Mouse (Mus musculus) thymus, postnatal 4 days (tissue): ENCODE measurements around the gene Slc22a12.
A peak's percentile ranks its signal among the peaks of the same experiment; 100 is the strongest.

Experiments
- DNase-seq: peaks from one replicate; pipeline ENCODE4 v3.0.0; 2021

Gene Slc22a12

DNA sequence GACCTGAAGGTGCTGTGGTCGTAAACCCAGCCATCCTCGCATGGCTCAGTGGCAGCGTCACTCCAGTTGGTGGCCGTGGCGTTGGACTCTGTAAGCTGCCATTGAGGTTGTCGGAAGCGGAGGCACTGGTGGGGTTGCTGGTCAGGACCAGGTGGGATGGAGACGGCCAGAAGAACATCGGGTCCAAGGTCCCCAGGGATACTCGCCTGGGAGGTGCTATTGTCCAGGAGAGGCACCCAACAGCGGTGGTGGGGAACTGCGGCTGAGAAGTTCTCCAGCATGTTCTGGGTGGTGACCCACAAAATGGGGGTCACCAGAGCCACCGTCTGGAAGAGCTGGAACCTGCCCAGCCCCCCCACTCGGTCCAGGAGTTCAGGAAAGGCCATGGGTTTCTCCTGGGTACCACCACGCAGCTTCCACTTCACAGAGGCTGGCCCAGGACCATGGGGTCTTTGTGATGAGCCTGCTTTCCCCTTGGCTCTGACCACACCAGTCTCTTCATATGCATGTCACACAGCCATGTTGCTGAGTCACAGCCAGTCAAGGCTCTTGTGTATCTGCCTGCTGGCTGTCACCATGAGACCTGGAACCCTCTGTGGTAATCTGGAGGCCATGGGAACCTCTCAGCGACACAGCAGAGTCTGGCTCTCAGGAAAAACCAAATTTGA, at the start of gene Slc22a12:
Gene Slc22a12 (minus strand): TSS at position 666 of the 668 bp plus-strand sequence.
- no peak for DNase-seq

GRCm38 (mm10) chr19:6572001-6572400, 29.2 kb upstream of the Slc22a12 start:
- DNase-seq = no peak

GRCm38 (mm10) chr19:6571476-6571875, 28.6 kb upstream of the Slc22a12 start:
- no peak for DNase-seq

DNA sequence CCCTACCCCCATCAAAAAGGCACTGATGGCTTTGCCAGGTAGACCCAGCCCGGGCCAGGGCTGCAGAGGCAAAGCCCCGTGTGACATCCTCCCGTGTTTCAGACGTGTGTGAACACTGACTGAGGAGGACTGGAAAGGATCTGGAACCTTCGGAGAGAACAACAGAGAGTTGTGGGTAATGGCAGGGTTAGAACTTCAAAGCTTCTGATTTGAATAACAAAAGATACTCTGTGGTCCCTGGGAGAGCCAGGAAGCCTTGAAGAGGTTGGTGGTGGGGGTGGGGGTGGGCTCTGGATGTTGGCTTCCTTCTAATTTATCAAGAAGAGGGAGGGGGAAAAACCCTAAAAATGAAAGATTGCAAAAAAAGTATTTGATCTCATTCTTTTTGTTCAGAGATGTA, 26.7 kb upstream of the Slc22a12 start:
- no peak for DNase-seq

- DNase-seq = no peak
These were observed 26.2 kb upstream of the Slc22a12 start for GRCm38 (mm10) chr19:6569021-6569420.

DNA sequence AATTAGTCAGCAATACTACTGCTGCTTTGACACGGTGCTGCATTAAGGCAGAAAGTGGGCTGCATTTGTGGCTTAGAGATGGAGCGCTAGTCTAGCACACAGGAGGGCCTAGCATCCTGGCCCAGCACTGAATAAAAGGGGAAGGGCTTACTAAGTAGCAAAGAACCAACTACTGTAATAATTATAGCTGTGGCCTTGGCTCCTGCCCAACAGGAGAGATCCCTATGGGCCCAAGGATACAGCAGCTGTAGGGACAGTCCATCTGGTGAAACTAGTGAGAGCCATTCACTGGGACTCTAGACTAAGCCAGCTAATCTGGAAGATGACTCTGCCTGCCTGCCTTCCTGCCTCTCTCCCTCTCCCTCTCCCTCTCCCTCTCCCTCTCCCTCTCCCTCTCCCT, 23.6 kb upstream of the Slc22a12 start:
- DNase-seq = no peak

GRCm38 (mm10) chr19:6565136-6565535, 22.3 kb upstream of the Slc22a12 start:
- DNase-seq = no peak

GRCm38 (mm10) chr19:6560246-6560815, 17.5 kb upstream of the Slc22a12 start:
- no peak for DNase-seq

GRCm38 (mm10) chr19:6559576-6559975, 16.7 kb upstream of the Slc22a12 start:
- DNase-seq = no peak

DNA sequence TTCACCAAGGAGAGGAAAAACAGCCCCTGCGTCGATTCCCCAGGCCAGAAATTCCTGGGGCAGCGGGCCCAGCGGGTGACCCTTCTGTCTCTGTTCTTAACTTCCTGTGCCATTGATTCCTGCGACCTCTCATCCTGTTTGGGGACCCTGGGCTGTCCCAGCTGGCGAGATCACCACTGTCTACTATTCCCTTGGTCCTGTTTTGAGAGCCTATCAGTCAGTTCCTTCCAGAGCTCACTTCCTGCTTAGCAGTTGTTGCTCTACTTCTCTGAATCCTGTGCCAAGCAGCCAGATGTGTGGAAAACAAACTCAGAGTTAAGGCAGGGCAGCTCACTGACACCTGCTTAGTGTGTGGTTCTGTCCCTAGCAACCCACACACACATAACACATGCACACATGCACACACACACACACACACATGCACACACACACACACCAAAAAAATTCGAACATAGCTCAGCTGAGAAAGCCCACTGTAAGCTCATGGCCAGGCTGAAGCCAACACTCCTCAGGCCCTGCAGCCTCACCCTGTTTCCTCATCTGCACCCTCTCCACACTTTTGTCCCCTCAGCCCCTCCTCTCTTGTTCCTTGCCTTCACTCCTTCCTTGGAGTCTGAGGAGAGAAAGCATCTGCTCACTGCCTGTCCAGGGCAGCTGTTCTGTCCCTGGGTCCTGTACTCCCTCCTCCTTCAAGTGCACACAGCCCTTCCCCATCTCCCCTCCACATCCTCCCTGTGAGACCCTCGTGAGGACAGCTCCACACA, 11.2 kb upstream of the Slc22a12 start:
- peak; percentile 45 for DNase-seq

GRCm38 (mm10) chr19:6553174-6553573, 10.3 kb upstream of the Slc22a12 start:
- no peak for DNase-seq

- DNase-seq = peak; percentile 74
These were observed 9.6 kb upstream of the Slc22a12 start for GRCm38 (mm10) chr19:6552302-6553028.

DNA sequence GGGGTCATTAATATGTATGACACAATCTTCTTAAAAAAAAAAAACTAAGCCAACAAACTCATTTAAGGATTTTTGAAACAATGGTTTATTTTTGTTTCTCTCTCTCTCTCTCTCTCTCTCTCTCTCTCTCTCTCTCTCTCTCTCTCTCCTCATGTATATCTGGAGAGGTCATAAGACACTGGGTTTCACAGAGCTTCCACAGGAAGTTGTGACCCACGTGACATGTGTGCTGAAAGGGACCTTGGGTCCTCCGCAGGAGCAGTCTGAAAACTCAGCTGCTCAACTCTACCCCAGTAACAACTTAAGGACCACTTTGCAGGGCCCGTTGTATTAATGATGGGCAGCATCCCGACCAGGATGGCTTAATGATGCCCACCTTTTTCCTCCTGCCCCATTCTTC, 8.4 kb upstream of the Slc22a12 start:
- DNase-seq = no peak

- DNase-seq = no peak
These were observed 6.7 kb upstream of the Slc22a12 start for GRCm38 (mm10) chr19:6549566-6549965.

DNA sequence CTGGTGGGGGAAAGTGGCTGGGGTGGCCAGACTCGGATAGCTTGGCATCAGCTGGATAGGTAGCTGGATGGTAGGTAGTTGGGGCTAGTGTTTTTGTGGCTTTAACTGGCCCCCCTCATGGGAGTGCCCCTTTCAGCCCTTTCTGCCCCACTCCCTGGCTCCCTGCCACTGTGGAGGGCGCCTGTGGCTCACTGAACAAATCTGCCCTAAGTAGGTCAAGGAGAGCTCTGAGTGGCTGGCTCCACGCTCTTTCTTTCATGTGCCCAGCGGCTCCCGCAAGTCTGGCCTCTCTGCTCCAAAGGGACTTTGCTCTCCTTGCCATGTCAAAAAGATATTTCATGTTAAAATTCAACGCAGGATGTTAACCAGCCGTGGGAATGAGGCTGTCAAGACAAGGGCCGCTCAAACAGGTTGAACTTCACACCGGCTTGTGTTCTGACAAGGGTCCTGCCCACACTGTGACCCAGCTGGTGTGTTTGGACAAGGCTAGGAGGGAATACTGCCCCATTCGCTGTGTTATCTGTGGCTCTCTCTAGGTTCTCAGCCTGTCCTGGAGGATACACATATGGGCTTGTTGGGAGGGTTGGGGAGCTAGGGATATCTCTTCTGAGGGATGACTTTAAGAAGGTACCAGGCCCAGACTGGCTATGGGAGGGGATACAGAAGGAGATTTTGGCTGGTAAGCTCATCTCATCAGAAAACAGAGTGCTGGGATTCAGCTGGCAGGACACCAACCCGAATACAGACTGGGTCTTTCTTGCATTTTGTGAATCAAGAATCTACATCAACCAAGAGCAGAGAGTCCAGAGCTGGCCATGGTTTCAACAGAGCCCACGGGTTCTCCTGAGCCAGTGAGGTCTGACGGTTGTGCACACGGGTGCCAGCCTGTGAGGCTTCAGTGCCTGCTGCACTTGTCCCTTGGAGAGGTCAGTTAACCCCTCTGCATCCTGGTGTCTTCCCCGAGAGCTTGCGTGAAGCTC, 5.9 kb upstream of the Slc22a12 start:
- DNase-seq = no peak

DNA sequence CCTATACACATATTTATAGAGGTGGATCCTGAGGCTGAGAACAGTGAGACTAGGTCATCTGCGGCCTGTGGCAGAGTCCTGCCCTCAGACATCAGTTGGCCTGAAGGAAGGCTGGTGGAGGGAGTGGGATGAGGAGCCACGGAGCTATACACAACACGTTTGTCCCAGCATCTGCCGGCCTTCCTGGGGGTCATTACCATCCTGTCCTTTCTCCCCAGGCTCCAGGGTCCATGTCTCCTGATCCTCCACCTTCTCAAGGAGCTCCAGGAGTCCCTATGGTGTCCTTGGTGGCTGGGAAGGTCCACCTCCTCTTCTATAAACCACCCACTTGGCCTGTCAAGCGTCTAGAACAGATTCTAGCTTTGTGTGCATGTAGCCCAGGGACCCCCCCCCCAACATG, 5.0 kb upstream of the Slc22a12 start:
- DNase-seq = no peak

DNA sequence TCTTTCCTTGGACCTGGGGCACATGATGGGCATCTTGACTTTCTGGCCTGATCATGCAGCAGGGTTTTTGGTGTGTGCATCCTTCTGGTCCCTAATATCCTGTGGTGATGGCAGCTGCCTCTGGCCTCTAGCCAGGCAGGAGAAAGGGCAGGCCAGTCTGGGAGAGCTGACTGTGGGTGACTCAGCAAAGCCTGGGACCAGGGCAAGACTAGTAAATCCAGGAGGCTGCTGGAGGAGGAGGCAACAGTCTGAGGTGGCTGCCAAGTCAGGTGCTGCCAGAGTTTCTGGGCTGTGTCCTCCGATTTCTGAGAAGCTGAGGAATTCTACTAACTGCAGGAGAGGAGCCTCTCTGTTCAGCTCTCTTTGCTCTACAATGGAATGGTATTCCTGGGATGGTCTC, 3.3 kb upstream of the Slc22a12 start:
- DNase-seq = no peak

- DNase-seq = no peak
These were observed 2.6 kb upstream of the Slc22a12 start for GRCm38 (mm10) chr19:6545481-6545880.

- DNase-seq = no peak
These were observed 1.9 kb upstream of the Slc22a12 start for GRCm38 (mm10) chr19:6544712-6545111.

- no peak for DNase-seq
These were observed 686 bp upstream of the Slc22a12 start for GRCm38 (mm10) chr19:6543518-6543917.

DNA sequence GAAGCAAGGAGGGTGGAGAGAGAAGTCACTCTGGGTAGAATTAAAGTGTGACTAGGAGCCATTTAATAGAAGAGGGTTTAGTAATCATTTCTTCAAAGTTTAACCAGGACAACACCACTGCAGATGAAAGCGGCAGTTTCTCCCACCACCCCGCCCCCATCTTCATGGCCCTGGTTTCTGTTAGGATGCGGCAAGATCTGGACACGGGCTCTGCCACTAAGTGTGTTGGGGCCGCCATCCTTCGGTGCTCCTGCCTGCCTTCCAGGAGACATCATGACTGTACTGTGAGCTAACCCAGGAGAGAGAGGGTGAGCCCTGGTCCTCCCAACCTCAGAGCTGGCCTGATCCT, 177 bp upstream of the Slc22a12 start:
- DNase-seq = no peak

GRCm38 (mm10) chr19:6541521-6541920, 1.3 kb downstream of the Slc22a12 start:
- DNase-seq = no peak
